Mouse (Mus musculus) small intestine, adult 2 months (tissue): Measurements from ENCODE around the gene Bcl2l13. TPM values are rescaled to one million over a fixed set of nuclear protein-coding genes. Genes with fewer than 3 reads are reported as not detected.

Experiments used
- H3K27ac ChIP-seq: fragments of 200-500 bp; 2 replicates; pipeline ENCODE4 v1.5.1; 2012; ENCODE audit warnings: low read depth, low read length, control low read depth, inconsistent platforms; ENCODE audit not compliant: insufficient read depth
- H3K27me3 ChIP-seq: fragments of 200-500 bp; 2 replicates; pipeline ENCODE4 v1.6.1; 2012; ENCODE audit warnings: mild to moderate bottlenecking, moderate library complexity, low read length, inconsistent platforms; ENCODE audit not compliant: control insufficient read depth, insufficient read depth
- H3K36me3 ChIP-seq: fragments of 200-500 bp; 2 replicates; pipeline ENCODE4 v1.6.1; 2012; ENCODE audit warnings: mild to moderate bottlenecking, low read length, control low read depth, inconsistent platforms; ENCODE audit not compliant: control insufficient read depth, insufficient read depth
- H3K4me1 ChIP-seq: fragments of 200-500 bp; 2 replicates; pipeline ENCODE4 v1.6.1; 2012; ENCODE audit warnings: low read length, inconsistent platforms, mixed read lengths; ENCODE audit not compliant: control insufficient read depth, insufficient read depth, insufficient read length
- H3K4me3 ChIP-seq: fragments of 200-500 bp; 2 replicates; pipeline ENCODE4 v1.5.1; 2012; ENCODE audit warnings: low read depth, mild to moderate bottlenecking, control low read depth, inconsistent platforms, low read length, moderate library complexity
- CTCF ChIP-seq: fragments of 200-500 bp; IDR thresholded peaks from 2 replicates; pipeline ENCODE4 v1.5.1; 2012; ENCODE audit warnings: low read depth, mild to moderate bottlenecking, control low read depth, inconsistent platforms, low read length, moderate library complexity, mixed read lengths; ENCODE audit not compliant: insufficient replicate concordance, insufficient read length; ENCODE audit errors: extremely low read depth
- POLR2A ChIP-seq: fragments of 200-500 bp; IDR thresholded peaks from 2 replicates; pipeline ENCODE4 v1.6.1; 2012; ENCODE audit warnings: low read depth, mild to moderate bottlenecking, control low read depth, inconsistent platforms, low read length, moderate library complexity
- WGBS: fragments of 180-500 bp; shearing (Covaris S2); methylation state at CpG from one replicate; pipeline ENCODE4 v1.1.7; 2018; 5-methylcytosine and 5-hydroxymethylcytosine counted together
- polyA plus RNA-seq: library from polyadenylated mRNA; depleted of rRNA; stranded (reverse); fragments of >200 nt; gene quantifications from 2 replicates; pipeline ENCODE4 v1.2.3, GENCODE M21; 2012; rRNA removed

Gene Bcl2l13
- polyA plus RNA-seq, 1 experiment = 9.3 TPM

- Histone ChIP-seq H3K36me3 (peaks cover 6% of the 10 kb centered on the region), H3K27ac (no peak overlapping the region), H3K4me3 (no peak overlapping the region), H3K27me3 (no peaks in the 10 kb centered on the region), H3K4me1 (peaks cover 14% of the 10 kb centered on the region)
- TF ChIP-seq CTCF (no peak), POLR2A (no peak)
- WGBS = 83% methylated on average over 16 of the region's 16 CpGs
Observed at GRCm38 (mm10) chr6:120937104-120937617, 101.1 kb downstream of the Bcl2l13 start.

GRCm38 (mm10) chr6:120937999-120938608 is 102.1 kb downstream of the Bcl2l13 start:
- Histone ChIP-seq H3K36me3 (peaks cover 6% of the 10 kb centered on the region; the same call in 1 of the 2 replicates), H3K4me3 (no peak overlapping the region), H3K27me3 (no peaks in the 10 kb centered on the region), H3K27ac (no peak overlapping the region), H3K4me1 (peaks cover 11% of the 10 kb centered on the region)
- no peak for TF ChIP-seq CTCF
- no peak for TF ChIP-seq POLR2A
- WGBS = 88% methylated on average over 11 of the region's 11 CpGs

GRCm38 (mm10) chr6:120938763-120939450 is 102.9 kb downstream of the Bcl2l13 start:
- peaks cover 11% of the 10 kb centered on the region for H3K4me1 ChIP-seq
- TF ChIP-seq POLR2A (no peak), CTCF (no peak)
- H3K36me3 ChIP-seq = peaks cover 6% of the 10 kb centered on the region; the same call in 1 of the 2 replicates
- no peak overlapping the region for H3K27ac ChIP-seq
- H3K27me3 ChIP-seq = no peaks in the 10 kb centered on the region
- WGBS = 73% methylated on average over 12 of the region's 12 CpGs
- H3K4me3 ChIP-seq = no peak overlapping the region

- H3K27ac ChIP-seq = no peak overlapping the region
- H3K4me1 ChIP-seq = peaks cover 11% of the 10 kb centered on the region; the same call in 1 of the 2 replicates
- TF ChIP-seq POLR2A = no peak
- no peak for TF ChIP-seq CTCF
- WGBS = 85% methylated on average over 3 of the region's 3 CpGs
- H3K36me3 ChIP-seq = no peaks in the 10 kb centered on the region
- H3K27me3 ChIP-seq = no peaks in the 10 kb centered on the region
- no peak overlapping the region for H3K4me3 ChIP-seq
Observed at GRCm38 (mm10) chr6:120939783-120940182, 103.8 kb downstream of the Bcl2l13 start.

GRCm38 (mm10) chr6:120940446-120941083 is 104.6 kb downstream of the Bcl2l13 start:
- Histone ChIP-seq H3K36me3 (no peaks in the 10 kb centered on the region), H3K4me1 (peaks cover 10% of the 10 kb centered on the region; the same call in 1 of the 2 replicates), H3K27ac (no peak overlapping the region), H3K27me3 (no peaks in the 10 kb centered on the region), H3K4me3 (no peak overlapping the region)
- WGBS = 88% methylated on average over 7 of the region's 7 CpGs
- no peak for TF ChIP-seq CTCF
- TF ChIP-seq POLR2A = no peak

GRCm38 (mm10) chr6:120941084-120941481 is 105.1 kb downstream of the Bcl2l13 start:
- Histone ChIP-seq H3K27ac (no peak overlapping the region), H3K4me1 (peaks cover 5% of the 10 kb centered on the region; the same call in 1 of the 2 replicates), H3K27me3 (no peaks in the 10 kb centered on the region), H3K36me3 (no peaks in the 10 kb centered on the region), H3K4me3 (no peak overlapping the region)
- 75% methylated on average over 7 of the region's 7 CpGs for WGBS
- no peak for TF ChIP-seq CTCF

- no peaks in the 10 kb centered on the region for H3K27me3 ChIP-seq
- no peak overlapping the region for H3K4me3 ChIP-seq
- 92% methylated on average over 13 of the region's 13 CpGs for WGBS
- 0 out of 2 replicates have a peak, but pooled peaks cover 1% of the 10 kb centered on the region for H3K4me1 ChIP-seq
- H3K27ac ChIP-seq = no peak overlapping the region
- H3K36me3 ChIP-seq = no peaks in the 10 kb centered on the region
- no peak for TF ChIP-seq POLR2A
- no peak for TF ChIP-seq CTCF
Observed at GRCm38 (mm10) chr6:120941575-120941974, 105.6 kb downstream of the Bcl2l13 start.

Other genes starting within 250 kb of the Bcl2l13 start
- gene Cecr2, start 169.8 kb upstream of the Bcl2l13 start, polyA plus RNA-seq = 0.43 and 0.46 TPM in 2 replicates
- 0.08 TPM in 1 of 2 replicates, not detected in the other for gene Slc25a18, start 62.6 kb upstream of the Bcl2l13 start, polyA plus RNA-seq
- 72.4 and 153 TPM in 2 replicates for gene Atp6v1e1, start 13.4 kb upstream of the Bcl2l13 start, polyA plus RNA-seq
- 2.1 and 10.7 TPM in 2 replicates for gene Bid, start 80.6 kb downstream of the Bcl2l13 start, polyA plus RNA-seq